Mouse (Mus musculus): ENCODE results near the gene Nprl2.
A peak's percentile ranks its signal among the peaks of the same experiment; 100 is the strongest.

Nprl2 gene

GRCm38 (mm10) chr9:107577871-107578270 lies 35.8 kb downstream of the Nprl2 start:
- no peak for DNase-seq (ENCODE audit: low read depth, low spot score)

- no peak for DNase-seq (ENCODE audit: low read depth, low spot score)
Observed at GRCm38 (mm10) chr9:107578587-107578986, 36.6 kb downstream of the Nprl2 start, which contains the start of gene Naa80. TSS of gene Naa80 (plus strand) at chr9:107578887.

GRCm38 (mm10) chr9:107579023-107579900 lies 37.2 kb downstream of the Nprl2 start:
- no peak for DNase-seq (ENCODE audit: low read depth, low spot score)

- DNase-seq (ENCODE audit: low read depth, low spot score): peak; percentile 91
Observed at GRCm38 (mm10) chr9:107580501-107581317, 38.7 kb downstream of the Nprl2 start, which contains the start of gene Hyal3. TSS of gene Hyal3 (plus strand) at chr9:107580818.

GRCm38 (mm10) chr9:107581584-107581983 lies 39.6 kb downstream of the Nprl2 start:
- DNase-seq (ENCODE audit: low read depth, low spot score): no peak

- DNase-seq (ENCODE audit: low read depth, low spot score): no peak
Observed at GRCm38 (mm10) chr9:107582509-107583062, 40.6 kb downstream of the Nprl2 start.

GRCm38 (mm10) chr9:107583174-107583573 lies 41.1 kb downstream of the Nprl2 start:
- no peak for DNase-seq (ENCODE audit: low read depth, low spot score)

- DNase-seq (ENCODE audit: low read depth, low spot score): no peak
Observed at GRCm38 (mm10) chr9:107586504-107586903, 44.5 kb downstream of the Nprl2 start.

GRCm38 (mm10) chr9:107586974-107587832 lies 45.2 kb downstream of the Nprl2 start, which contains the start of gene Ifrd2:
TSS of gene Ifrd2 (plus strand) at chr9:107587642.
- DNase-seq (ENCODE audit: low read depth, low spot score): peak; percentile 99

- no peak for DNase-seq (ENCODE audit: low read depth, low spot score)
Observed at GRCm38 (mm10) chr9:107587833-107588639, 46.0 kb downstream of the Nprl2 start.

- DNase-seq (ENCODE audit: low read depth, low spot score): no peak
Observed at GRCm38 (mm10) chr9:107590058-107590772, 48.2 kb downstream of the Nprl2 start.

GRCm38 (mm10) chr9:107590773-107591060 lies 48.7 kb downstream of the Nprl2 start:
- no peak for DNase-seq (ENCODE audit: low read depth, low spot score)

GRCm38 (mm10) chr9:107593101-107593976 lies 51.3 kb downstream of the Nprl2 start:
- DNase-seq (ENCODE audit: low read depth, low spot score): no peak

GRCm38 (mm10) chr9:107594281-107595062 lies 52.4 kb downstream of the Nprl2 start:
- no peak for DNase-seq (ENCODE audit: low read depth, low spot score)
